Mouse (Mus musculus) cerebellum, adult (tissue): Measurements from ENCODE around the gene Stub1.

Source experiments
- ATAC-seq: cut with Nextera tagmentation; 2 replicates; pipeline ENCODE4 v1.9.2; 2017; ENCODE audit warnings: mild to moderate bottlenecking, moderate library complexity, mixed read lengths; ENCODE audit not compliant: insufficient number of reproducible peaks, low FRiP score, low TSS enrichment

Stub1 gene

GRCm38 (mm10) chr17:25869498-25869897, 36.3 kb upstream of the Stub1 start:
- no peak for ATAC-seq

DNA sequence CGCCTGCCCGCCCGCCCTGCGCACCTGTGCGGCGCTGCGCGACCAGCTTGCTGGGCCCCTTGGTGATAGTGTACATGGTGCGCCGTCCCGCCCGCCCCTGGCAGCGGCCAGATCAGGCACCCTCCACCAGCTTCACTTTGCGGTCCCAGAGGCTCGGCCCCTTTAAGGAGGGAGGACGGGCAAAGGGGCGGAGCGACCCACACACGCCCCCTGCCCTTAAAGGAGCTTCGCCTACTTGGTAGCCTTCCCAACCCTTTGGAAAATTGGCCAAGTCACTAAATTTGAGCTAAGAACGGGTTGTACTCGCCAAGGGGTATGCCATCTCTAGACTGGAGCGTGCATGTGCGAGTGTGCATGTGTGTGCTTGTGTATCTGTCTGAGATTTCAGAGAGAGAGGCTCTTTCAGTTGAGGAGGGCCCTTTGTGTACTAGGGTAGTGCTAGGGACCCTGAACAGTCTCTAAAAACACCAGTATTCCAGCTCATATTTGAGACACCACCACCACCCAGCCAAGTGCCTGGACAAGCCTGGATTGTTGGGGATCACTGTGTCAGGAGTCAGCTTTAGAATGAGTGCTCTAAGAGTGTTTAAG, 35.5 kb upstream of the Stub1 start, which contains the start of gene Mcrip2:
Gene Mcrip2, minus strand, starts transcription at position 164 of the 591 bp plus-strand sequence.
- peak; percentile 69; the same call in 1 of the 2 replicates for ATAC-seq

GRCm38 (mm10) chr17:25867836-25868600, 34.8 kb upstream of the Stub1 start:
- peak; percentile 26; the same call in 1 of the 2 replicates for ATAC-seq

DNA sequence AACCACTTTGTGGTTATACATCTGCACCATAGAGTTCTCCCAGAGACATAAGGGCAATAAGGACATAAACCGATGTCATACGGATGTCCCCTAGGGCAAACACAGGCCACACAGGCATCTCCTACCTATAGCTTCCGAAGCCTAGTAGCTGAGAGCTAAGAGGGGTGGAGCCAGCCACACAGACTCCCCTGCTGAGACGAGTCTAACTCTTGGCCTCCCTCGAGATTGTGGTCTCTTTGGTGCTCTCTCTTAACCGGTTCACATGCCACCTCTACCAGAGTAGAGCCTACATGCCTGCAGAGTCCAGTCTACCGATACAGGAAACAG, 34.3 kb upstream of the Stub1 start:
- no peak for ATAC-seq

DNA sequence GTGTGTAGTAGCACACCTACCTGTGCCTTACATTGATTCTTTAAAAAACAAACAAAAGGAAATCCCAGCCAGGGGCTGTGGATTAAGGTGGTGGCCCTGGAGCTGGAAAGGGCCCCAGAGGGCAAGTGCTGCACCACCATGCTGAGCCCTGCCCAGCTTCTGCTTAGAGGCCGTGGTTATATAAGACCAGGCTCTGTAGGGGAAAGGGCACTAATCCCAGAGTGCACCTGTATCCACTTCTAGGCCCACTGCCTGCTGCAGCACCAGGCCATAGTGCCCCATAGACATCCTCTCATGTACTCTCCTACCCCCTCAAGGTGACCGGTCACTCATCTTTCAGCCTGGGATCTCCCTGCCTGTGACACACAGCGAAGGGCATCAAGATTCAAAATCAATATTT, 33.0 kb upstream of the Stub1 start:
- no peak for ATAC-seq

- no peak for ATAC-seq
These were observed 32.1 kb upstream of the Stub1 start for GRCm38 (mm10) chr17:25865288-25865687.

DNA sequence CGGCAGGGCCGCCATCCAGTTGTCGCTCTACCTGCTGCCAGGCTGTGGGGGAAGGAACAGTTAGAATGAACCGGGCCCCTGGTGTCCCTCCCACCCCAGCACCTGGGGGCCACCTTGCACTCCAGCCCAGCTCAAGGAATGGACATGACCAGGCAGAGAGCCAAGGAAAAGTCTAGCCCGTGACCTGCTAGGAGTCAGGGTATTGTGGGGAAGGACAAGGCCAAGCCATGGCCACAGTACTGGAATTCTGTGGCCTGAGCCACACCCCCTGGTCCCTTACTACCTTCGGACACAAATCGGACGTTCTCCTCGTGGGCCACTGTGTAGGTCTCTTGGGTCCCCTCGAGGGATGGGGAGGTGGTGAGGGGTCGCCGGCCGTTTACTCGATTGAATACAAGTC, 31.1 kb upstream of the Stub1 start:
- ATAC-seq: no peak

GRCm38 (mm10) chr17:25863681-25864080, 30.5 kb upstream of the Stub1 start:
- ATAC-seq: no peak

DNA sequence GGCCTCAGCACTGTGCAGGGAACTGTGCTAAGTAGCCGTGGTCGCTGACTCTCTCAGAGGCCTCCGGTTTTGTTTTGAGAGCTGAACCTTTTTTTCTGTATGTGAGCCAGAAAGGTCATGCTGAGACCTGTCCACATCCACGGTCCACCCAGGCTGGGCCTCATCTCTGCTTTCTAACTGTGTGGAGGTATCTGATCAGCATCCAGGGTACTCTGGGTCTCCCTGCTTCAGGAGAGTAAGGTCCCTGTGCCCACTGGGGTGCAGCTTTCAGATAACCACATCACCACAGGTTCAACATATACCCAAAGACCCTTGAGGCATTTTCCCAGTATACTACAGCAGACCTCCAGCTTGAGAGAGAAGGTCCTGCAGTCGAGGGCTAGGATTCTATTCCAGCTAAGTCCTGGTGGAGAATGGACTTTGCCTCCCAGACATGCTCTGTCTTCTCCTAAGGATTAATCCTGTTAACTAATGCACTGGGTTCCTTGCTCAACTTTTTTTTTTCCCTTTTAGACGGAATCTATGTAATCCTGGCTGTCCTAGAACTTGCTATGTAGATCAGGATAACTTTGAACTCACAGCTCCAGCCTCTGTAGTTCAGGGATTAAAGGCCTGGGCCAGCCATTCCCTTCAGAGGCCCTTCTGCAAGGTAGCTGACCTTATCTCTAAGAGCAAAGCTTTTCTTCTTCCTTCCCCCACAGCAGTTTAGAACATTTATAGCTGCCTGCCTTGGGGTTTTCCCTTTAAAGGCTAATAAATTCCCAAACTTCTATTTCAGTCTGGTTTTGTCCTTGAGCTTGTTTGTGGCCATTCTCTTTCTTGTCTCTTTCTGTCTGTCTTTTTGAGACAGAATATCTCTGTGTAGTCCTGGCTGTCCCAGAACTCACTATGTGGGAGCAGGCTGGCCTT, 28.8 kb upstream of the Stub1 start:
- 0 out of 2 replicates have a peak, but pooled peaks have one; percentile 12 for ATAC-seq

DNA sequence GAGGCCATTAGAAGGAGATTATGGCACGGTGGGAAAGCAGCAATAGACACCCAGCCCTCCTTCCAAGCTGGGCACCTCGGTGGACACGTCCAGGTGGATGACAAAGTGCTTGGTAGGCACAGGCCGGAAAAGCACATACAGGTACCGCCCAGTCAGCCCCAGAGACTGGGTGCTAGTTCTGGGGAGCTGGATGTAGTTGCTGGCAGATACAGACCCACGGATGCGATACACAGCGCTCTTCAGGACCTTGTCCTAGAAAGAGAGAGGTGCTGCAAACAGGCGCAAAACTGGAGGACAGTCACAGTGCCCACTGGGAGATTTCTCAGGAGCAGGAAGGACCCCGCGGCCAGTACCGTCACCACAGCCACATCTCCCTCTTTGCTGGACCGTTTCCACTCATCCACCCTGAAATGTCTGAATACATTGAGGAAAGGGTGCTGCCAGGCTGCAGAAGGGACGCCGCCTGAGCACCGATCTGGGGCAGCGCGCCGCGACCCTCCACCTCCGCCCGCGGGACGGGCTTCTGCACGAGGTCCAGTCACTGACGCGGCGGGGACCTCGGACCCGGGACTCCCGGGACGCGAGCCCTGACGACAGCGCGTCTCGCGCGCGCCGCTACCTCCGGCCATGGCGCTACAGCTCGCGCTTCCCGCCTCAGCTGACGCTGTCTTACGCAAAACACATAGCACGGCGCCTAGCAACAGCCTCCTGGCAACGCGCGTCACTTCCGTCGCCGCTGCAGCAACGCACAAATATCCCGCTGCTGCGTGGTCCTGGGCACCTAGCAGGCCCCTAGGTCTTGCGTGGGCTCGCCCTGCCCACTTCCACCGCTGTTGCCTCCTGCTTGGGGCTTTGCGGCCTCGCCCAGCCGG, 27.9 kb upstream of the Stub1 start, which contains the start of gene Wdr90:
Gene Wdr90, minus strand, starts transcription at position 670 of the 872 bp plus-strand sequence.
- peak; percentile 88 for ATAC-seq

- no peak for ATAC-seq
These were observed 27.0 kb upstream of the Stub1 start for GRCm38 (mm10) chr17:25860229-25860628.

- ATAC-seq: peak; percentile 87
These were observed 11.2 kb upstream of the Stub1 start, which contains the start of gene Rhot2 for GRCm38 (mm10) chr17:25844396-25844901. Rhot2 (minus strand) TSS chr17:25844851.

DNA sequence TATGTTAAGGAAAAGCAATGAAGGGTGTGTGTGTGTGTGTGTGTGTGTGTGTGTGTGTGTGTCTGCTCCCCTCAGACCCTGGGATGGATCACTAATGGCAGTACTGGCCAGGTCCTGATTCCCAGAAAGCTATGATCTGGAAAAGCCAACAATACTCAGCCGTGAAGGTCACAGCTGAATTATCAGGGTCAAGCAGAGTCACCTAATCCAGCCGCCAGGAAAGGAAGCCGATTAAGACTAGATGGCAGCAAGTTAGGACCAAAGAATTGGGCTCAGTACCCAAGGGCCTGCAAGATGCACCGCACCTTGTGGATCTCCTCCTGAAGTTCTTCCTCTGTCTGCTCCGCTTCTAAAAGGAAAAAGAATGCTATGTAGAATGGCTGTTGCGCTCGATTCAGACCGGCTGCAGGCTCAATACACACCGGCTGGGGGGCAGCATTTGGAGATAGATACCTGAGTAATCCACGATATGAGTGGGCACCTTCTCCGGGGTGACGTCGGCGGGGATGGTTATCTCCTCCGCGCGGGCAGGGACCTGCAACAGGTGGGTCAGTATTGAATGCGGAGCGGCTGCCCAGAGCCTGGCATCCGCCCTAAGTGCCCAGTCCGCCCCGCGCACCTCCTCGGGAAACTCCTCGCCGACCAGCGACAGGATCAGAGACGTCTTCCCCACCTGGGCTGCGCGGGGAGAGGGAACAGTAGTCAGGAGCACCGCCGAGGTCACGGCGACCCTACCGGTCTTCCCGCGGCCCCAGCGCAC, 10.6 kb upstream of the Stub1 start:
- ATAC-seq: no peak; the same call in 1 of the 2 replicates

DNA sequence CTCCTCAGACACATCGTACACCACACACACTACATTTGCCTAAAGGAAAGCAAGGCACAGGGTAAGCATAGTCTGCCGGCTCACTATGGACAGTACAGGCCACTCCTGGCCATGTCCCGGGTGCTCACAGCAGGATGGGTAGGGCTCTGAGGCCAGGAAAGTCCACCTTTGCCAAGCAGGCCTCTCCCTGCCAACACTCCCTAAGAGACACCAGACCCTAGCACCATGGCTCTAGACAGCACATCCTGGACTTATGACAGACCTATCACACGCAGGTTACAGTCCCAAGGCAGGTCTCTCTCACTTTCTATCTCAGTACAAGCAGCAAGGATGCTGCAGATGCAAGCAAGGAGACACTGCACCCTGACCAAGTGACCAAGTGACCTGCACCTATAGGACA, 9.9 kb upstream of the Stub1 start:
- ATAC-seq: no peak

- ATAC-seq: no peak
These were observed 9.3 kb upstream of the Stub1 start for GRCm38 (mm10) chr17:25842509-25842908.

- no peak for ATAC-seq
These were observed 8.1 kb upstream of the Stub1 start, which contains the start of gene Gm20683 for GRCm38 (mm10) chr17:25841117-25841880. Gm20683 (minus strand) TSS chr17:25841763.

DNA sequence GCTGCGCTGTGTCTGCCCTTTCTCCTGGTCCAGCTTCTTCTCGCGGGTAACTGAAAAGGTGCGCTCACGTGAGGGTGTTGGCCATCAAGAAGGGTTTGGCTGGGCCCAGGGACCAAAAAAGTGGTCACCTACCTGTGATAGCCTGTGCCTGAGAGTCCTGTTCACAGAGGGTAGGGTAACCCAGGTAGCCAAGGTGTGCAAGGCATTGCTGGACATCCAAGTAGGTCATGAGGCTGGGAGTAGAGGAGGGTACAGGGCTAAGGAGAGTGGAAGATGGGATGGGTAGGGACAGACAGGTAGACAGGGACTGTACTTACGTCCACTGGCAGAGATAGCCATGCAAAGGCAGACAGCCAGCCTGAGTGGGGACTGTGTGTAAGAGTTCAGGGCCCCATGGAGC, 7.3 kb upstream of the Stub1 start:
- ATAC-seq: no peak
